8 mouse cellular contexts compared by ENCODE assay signal in genomic region chr10:12867733-12868188, GRCm38 (mm10). TPM values are rescaled to one million over a fixed set of nuclear protein-coding genes. Genes with fewer than 3 reads are reported as not detected.
DNase-seq lines count a peak whose midpoint lies in the region; ATAC-seq lines count a peak whose summit lies in the region.

No protein-coding gene starts in this region.

- H3K4me2 ChIP-seq in kidney, embryonic 15.5 days: peak overlapping the region; percentile 77
- peak overlapping the region; percentile 97 for H3K4me2 ChIP-seq in hindbrain, embryonic 12.5 days (replicated peaks)
- H3K4me2 ChIP-seq in midbrain, embryonic 15.5 days: peak overlapping the region; percentile 97

- H3K36me3 ChIP-seq in kidney, embryonic 15.5 days: no peaks in the 10 kb centered on the region
- H3K36me3 ChIP-seq in hindbrain, embryonic 12.5 days: no peaks in the 10 kb centered on the region
- no peaks in the 10 kb centered on the region for H3K36me3 ChIP-seq in midbrain, embryonic 15.5 days (replicated peaks)

- peak overlapping the region; percentile 69 for H3K4me3 ChIP-seq in kidney, embryonic 15.5 days (replicated peaks)
- H3K4me3 ChIP-seq in hindbrain, embryonic 12.5 days: peak overlapping the region; percentile 75
- peak overlapping the region; percentile 86 for H3K4me3 ChIP-seq in midbrain, embryonic 15.5 days

- ATAC-seq in kidney, embryonic 15.5 days (replicated peaks; ENCODE audit: low FRiP score): 0 out of 2 replicates have a peak, but pooled peaks have one; percentile 0
- no peak; the same call in 1 of the 2 replicates for ATAC-seq in hindbrain, embryonic 12.5 days (ENCODE audit: low FRiP score)
- ATAC-seq in midbrain, embryonic 15.5 days (replicated peaks): no peak; the same call in 1 of the 2 replicates
- no peak for ATAC-seq in CD4-positive, CD25-positive, alpha-beta regulatory T cell, adult 4 months

- H3K27ac ChIP-seq in kidney, embryonic 15.5 days: peak overlapping the region; percentile 94
- peak overlapping the region; percentile 81; the same call in 1 of the 2 replicates for H3K27ac ChIP-seq in hindbrain, embryonic 12.5 days
- H3K27ac ChIP-seq in midbrain, embryonic 15.5 days: no peak overlapping the region

- peaks cover 23% of the 10 kb centered on the region for H3K4me1 ChIP-seq in kidney, embryonic 15.5 days
- peaks cover 19% of the 10 kb centered on the region for H3K4me1 ChIP-seq in hindbrain, embryonic 12.5 days
- H3K4me1 ChIP-seq in midbrain, embryonic 15.5 days: peaks cover 17% of the 10 kb centered on the region

- no peak for DNase-seq in kidney, adult 8-10 months
- DNase-seq in c-Kit-positive CD71-negative TER-119-negative erythroid progenitor cells, embryonic 14.5 days (ENCODE audit: low read depth): peak; percentile 17
- no peak for DNase-seq in left cerebral cortex, postnatal 4 days
- DNase-seq in cerebellum, adult 18-20 months: no peak

- intact Hi-C loops in left cerebral cortex, postnatal 4 days (cut with DNase I): no loop called here

- peak overlapping the region; percentile 74 for H3K9ac ChIP-seq in kidney, embryonic 15.5 days
- H3K9ac ChIP-seq in hindbrain, embryonic 12.5 days: peak overlapping the region; percentile 85
- H3K9ac ChIP-seq in midbrain, embryonic 15.5 days: peak overlapping the region; percentile 57; the same call in 1 of the 2 replicates

- no peaks in the 10 kb centered on the region for H3K9me3 ChIP-seq in kidney, embryonic 15.5 days (replicated peaks)
- no peaks in the 10 kb centered on the region for H3K9me3 ChIP-seq in hindbrain, embryonic 12.5 days (replicated peaks)
- H3K9me3 ChIP-seq in midbrain, embryonic 15.5 days: no peaks in the 10 kb centered on the region

- no peaks in the 10 kb centered on the region for H3K27me3 ChIP-seq in kidney, embryonic 15.5 days
- peaks cover 2% of the 10 kb centered on the region; the same call in 1 of the 2 replicates for H3K27me3 ChIP-seq in hindbrain, embryonic 12.5 days
- H3K27me3 ChIP-seq in midbrain, embryonic 15.5 days (replicated peaks): peaks cover 5% of the 10 kb centered on the region; the same call in 1 of the 2 replicates

- under 1% methylated on average over 12 of the region's 12 CpGs for WGBS in kidney, embryonic 15.5 days
- under 1% methylated on average over 12 of the region's 12 CpGs for WGBS in hindbrain, embryonic 12.5 days
- WGBS in midbrain, embryonic 15.5 days: 1% methylated on average over 12 of the region's 12 CpGs

RNA-seq across cellular contexts. Expression of gene Utrn, which starts 1.4 kb away (rescaled TPM):
- 85.2 and 86.1 TPM in 2 replicates for polyA plus RNA-seq in kidney, embryonic 15.5 days (2015; fragmentation: Nextera tagmentation; extraction: Ambion mirVana)
- 52.0 and 56.0 TPM in 2 replicates for polyA plus RNA-seq in hindbrain, embryonic 12.5 days (2016; fragmentation: Nextera tagmentation; extraction: Ambion mirVana)
- 19.7 and 21.1 TPM in 2 replicates for polyA plus RNA-seq in midbrain, embryonic 15.5 days (2015; fragmentation: Nextera tagmentation; extraction: Ambion mirVana)
- 100 to 1,000 TPM; 414 to 617 TPM for polyA plus RNA-seq in CD4-positive, CD25-positive, alpha-beta regulatory T cell, adult 4 months (2017; shearing (Covaris generic))
- total RNA-seq in left cerebral cortex, postnatal 4 days (2021): 10 to 100 TPM; 32.1 to 34.6 TPM
